Mouse (Mus musculus) megakaryocyte, embryonic 14.5 days (primary cell): ENCODE data around the gene Fhl2.

Experiments used
- FLI1 ChIP-seq: IDR thresholded peaks from 2 replicates; pipeline ENCODE4 v1.6.1; 2012; ENCODE audit warnings: low read length, inconsistent platforms, mixed read lengths
- GATA1 ChIP-seq: IDR thresholded peaks from 3 replicates; pipeline ENCODE4 v1.6.1; 2012; ENCODE audit warnings: mixed read lengths, low read length, inconsistent platforms, borderline replicate concordance

- no peak for TF ChIP-seq GATA1
- no peak for TF ChIP-seq FLI1
These were observed 55.2 kb downstream of the Fhl2 start for GRCm38 (mm10) chr1:43141555-43141961.
